20 mouse cellular contexts compared by ENCODE assay signal in genomic region chr2:22962242-22962641, GRCm38 (mm10).
DNase-seq lines count a peak whose midpoint lies in the region; ATAC-seq and TF ChIP-seq lines count a peak whose summit lies in the region.
"Had no signal": no experiment of that assay in that cellular context is flagged by ENCODE, and none has a peak within 500 bp of the region (broad histone marks: within the 10 kb centered on the region; RNA-seq: fewer than 3 reads in every experiment).

No protein-coding gene starts in this region.

- H3K36me3 ChIP-seq in stomach, postnatal 0 days (ENCODE audit: control insufficient read depth, insufficient read depth, low read length) = no peaks in the 10 kb centered on the region
- H3K36me3 ChIP-seq: forebrain, embryonic 15.5 days; midbrain, embryonic 10.5 days had no signal

- H3K4me3 ChIP-seq in layer of hippocampus, adult 2 months = no peak overlapping the region
- H3K4me3 ChIP-seq in stomach, postnatal 0 days (ENCODE audit: low read depth, low read length) = no peak overlapping the region
- H3K4me3 ChIP-seq: forebrain, embryonic 15.5 days; heart, embryonic 10.5 days; limb, embryonic 13.5 days; liver, embryonic 15.5 days; midbrain, embryonic 10.5 days had no signal

- no peak for TF ChIP-seq CTCF in layer of hippocampus, adult 2 months (conservative IDR thresholded peaks at IDR 0.05)
- no peak for TF ChIP-seq CTCF in stomach, postnatal 0 days (IDR thresholded peaks at IDR 0.05; ENCODE audit: low read depth)

- H3K27ac ChIP-seq in layer of hippocampus, adult 2 months = peak overlapping the region; percentile 72
- H3K27ac ChIP-seq in stomach, postnatal 0 days (replicated peaks) = no peak overlapping the region
- H3K27ac ChIP-seq: forebrain, embryonic 15.5 days; heart, embryonic 10.5 days; hindbrain, postnatal 0 days; limb, embryonic 13.5 days; liver, embryonic 15.5 days; midbrain, embryonic 10.5 days had no signal

- ATAC-seq in CD4-positive, CD25-positive, alpha-beta regulatory T cell, adult 4 months = peak; percentile 64
- peak; percentile 71 for ATAC-seq in inflammation-experienced regulatory T-cells, adult 6 months
- no peak for ATAC-seq in erythroblast, adult 5-6 weeks (replicated peaks; ENCODE audit: low FRiP score, poor library complexity, severe bottlenecking)
- no peak for ATAC-seq in stomach, postnatal 0 days (ENCODE audit: low FRiP score, low TSS enrichment)
- ATAC-seq: forebrain, embryonic 15.5 days; hindbrain, postnatal 0 days had no signal

- peak; percentile 59 to 65 for DNase-seq in layer of hippocampus, adult 2 months (ENCODE audit: low spot score in 2 of 2)
- no peak for DNase-seq in layer of hippocampus, adult 9-10 months (ENCODE audit: low spot score)
- DNase-seq in right cerebral cortex, postnatal 14 days = peak; percentile 7
- DNase-seq in stomach, postnatal 0 days (ENCODE audit: low spot score) = no peak
- DNase-seq: adrenal gland, adult 8-10 months; B cell, adult 2 months; cerebellum, adult 2 months; gastrocnemius, postnatal 25 days; heart, postnatal 36 days; kidney, adult 9 months; lung, postnatal 10 days had no signal

- 86% methylated on average over 8 of the region's 8 CpGs for WGBS in stomach, postnatal 0 days

- no peaks in the 10 kb centered on the region for H3K4me1 ChIP-seq in stomach, postnatal 0 days (replicated peaks; ENCODE audit: control insufficient read depth, insufficient read depth)
- H3K4me1 ChIP-seq: forebrain, embryonic 15.5 days; heart, embryonic 10.5 days; limb, embryonic 13.5 days; midbrain, embryonic 10.5 days had no signal

- H3K9ac ChIP-seq in stomach, postnatal 0 days (ENCODE audit: low read length) = no peak overlapping the region
- H3K9ac ChIP-seq: forebrain, embryonic 15.5 days; limb, embryonic 13.5 days; liver, embryonic 15.5 days had no signal

- H3K4me2 ChIP-seq in stomach, postnatal 0 days (replicated peaks; ENCODE audit: low read depth) = no peak overlapping the region
- H3K4me2 ChIP-seq: forebrain, embryonic 15.5 days; limb, embryonic 13.5 days; liver, embryonic 15.5 days had no signal

- no peaks in the 10 kb centered on the region for H3K27me3 ChIP-seq in stomach, postnatal 0 days (ENCODE audit: control insufficient read depth, insufficient read depth, low read length)
- H3K27me3 ChIP-seq: forebrain, embryonic 15.5 days; limb, embryonic 13.5 days; liver, embryonic 15.5 days had no signal

- TF ChIP-seq EP300 in stomach, postnatal 0 days (optimal IDR thresholded peaks at IDR 0.05) = no peak

- no peaks in the 10 kb centered on the region for H3K9me3 ChIP-seq in stomach, postnatal 0 days (ENCODE audit: control insufficient read depth, low read length)
- H3K9me3 ChIP-seq: forebrain, embryonic 15.5 days; heart, embryonic 10.5 days; limb, embryonic 13.5 days; liver, embryonic 15.5 days; midbrain, embryonic 10.5 days had no signal

Comparison
In these comparisons a context has a peak if more than half of its experiments do, and no peak if none do; other contexts are left out.
1. DNase-seq: peak in layer of hippocampus, adult 2 months (2 of 2) and right cerebral cortex, postnatal 14 days (single experiment); none in layer of hippocampus, adult 9-10 months (single experiment) and stomach, postnatal 0 days (single experiment).
2. ATAC-seq: peak in CD4-positive, CD25-positive, alpha-beta regulatory T cell, adult 4 months (single experiment) and inflammation-experienced regulatory T-cells, adult 6 months (single experiment); none in erythroblast, adult 5-6 weeks (single experiment) and stomach, postnatal 0 days (single experiment).